Mouse (Mus musculus): ENCODE measurements around the gene Efna5. TPM values are rescaled to one million over a fixed set of nuclear protein-coding genes. Genes with fewer than 3 reads are reported as not detected.

The Efna5 gene
- polyA plus RNA-seq, 1 experiment from 2014 or later: 22.4 TPM

DNA sequence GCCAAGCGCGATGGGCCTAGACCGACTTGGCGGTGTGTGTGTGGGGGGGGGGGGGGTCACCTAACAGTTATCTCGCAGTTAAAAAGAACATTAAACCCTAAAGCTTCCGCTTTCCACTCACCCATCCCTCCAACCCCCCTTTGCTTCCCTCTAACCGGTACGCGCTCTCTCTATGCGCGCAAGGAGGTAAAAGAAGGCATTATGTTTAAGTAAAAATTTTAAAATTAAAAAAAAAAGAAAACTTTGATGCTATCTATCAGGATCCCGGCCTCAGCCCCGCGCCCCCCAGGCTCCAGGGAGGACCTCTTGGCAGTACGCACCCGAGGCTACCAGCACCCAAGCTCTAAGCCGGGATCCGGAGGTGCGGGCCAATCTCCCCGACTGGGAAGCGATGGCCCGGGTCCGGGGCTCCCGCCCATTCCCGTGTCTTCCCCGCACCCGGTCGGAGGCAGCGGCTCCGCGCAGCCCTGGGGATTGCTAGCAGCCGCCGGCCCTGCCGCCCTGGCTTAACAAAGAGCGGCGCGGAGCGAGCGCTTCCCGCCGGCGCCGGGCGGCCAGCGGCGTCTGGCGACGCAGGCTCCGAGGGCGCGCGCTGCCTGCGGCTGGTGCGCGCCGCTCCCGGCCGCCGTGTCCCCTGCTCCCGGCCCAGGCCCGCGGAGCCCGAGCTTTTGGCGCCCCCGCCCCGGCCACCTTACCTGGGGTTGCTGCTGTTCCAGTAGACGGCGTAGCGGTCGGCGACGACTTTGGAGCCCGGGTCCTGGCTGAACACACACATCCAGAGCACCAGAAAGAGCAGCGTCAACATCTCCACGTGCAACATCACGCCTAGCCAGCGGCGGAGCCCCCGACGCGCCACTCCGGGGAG, 574 bp downstream of the Efna5 start:
- under 1% methylated on average over 81 of the region's 82 CpGs for WGBS
- no peaks in the 10 kb centered on the region for H3K36me3 ChIP-seq
- H3K4me2 ChIP-seq: peak overlapping the region; percentile 99
- peak overlapping the region; percentile 95 for H3K27ac ChIP-seq
- H3K9me3 ChIP-seq (replicated peaks): no peaks in the 10 kb centered on the region
- H3K4me3 ChIP-seq: peak overlapping the region; percentile 91
- peak overlapping the region; percentile 82 for H3K9ac ChIP-seq
- peak; percentile 16; the same call in 1 of the 2 replicates for ATAC-seq (replicated peaks; ENCODE audit: insufficient number of reproducible peaks, insufficient read depth, low FRiP score, low read depth)
- peaks cover 4% of the 10 kb centered on the region for H3K4me1 ChIP-seq (replicated peaks)
- H3K27me3 ChIP-seq: no peaks in the 10 kb centered on the region

DNA sequence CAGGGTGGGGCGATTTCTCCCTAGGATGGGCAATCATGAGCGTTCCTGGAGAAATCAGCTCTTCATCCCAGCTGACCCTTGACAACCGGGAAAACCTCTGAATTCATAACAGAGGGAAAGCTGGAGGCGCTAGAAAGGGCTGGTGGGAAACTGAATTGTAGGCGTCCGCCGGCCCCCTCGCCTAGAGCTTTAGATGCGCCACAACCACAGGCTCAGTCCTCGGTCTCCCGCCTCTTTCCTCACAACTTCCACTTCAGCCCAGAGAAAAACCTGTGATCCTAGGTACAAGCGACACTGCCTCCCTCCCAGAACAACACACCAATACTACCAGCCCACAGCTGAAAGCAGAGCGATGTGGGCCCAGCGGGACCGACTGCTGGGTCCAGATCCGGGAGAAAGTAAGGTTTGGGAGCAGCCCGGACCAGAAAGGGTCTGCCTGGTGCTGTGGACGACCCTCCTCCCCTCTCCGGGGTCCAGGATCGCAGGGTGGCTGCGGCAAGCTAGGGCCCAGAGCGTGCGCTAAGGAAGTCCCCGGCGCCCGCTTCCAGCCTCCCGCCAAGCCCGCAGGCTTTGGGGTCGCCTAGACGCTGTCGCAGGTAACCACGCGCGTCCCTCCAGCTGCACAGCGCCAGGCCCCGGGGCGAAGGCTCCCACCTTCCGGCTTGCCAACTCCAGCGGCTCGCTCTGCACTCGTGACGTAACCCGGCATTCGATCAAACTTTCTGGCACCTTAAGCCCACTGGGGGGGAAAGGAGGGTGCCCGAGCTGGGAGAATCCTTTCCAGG, 1.4 kb downstream of the Efna5 start:
- Histone ChIP-seq H3K9me3 (replicated peaks) (no peaks in the 10 kb centered on the region), H3K27ac (peak overlapping the region; percentile 95), H3K4me1 (replicated peaks) (peaks cover 4% of the 10 kb centered on the region), H3K4me3 (peak overlapping the region; percentile 91), H3K4me2 (peak overlapping the region; percentile 99), H3K36me3 (no peaks in the 10 kb centered on the region), H3K9ac (peak overlapping the region; percentile 82), H3K27me3 (no peaks in the 10 kb centered on the region)
- no peak for ATAC-seq (replicated peaks; ENCODE audit: insufficient number of reproducible peaks, insufficient read depth, low FRiP score, low read depth)
- WGBS: under 1% methylated on average over 45 of the region's 45 CpGs

DNA sequence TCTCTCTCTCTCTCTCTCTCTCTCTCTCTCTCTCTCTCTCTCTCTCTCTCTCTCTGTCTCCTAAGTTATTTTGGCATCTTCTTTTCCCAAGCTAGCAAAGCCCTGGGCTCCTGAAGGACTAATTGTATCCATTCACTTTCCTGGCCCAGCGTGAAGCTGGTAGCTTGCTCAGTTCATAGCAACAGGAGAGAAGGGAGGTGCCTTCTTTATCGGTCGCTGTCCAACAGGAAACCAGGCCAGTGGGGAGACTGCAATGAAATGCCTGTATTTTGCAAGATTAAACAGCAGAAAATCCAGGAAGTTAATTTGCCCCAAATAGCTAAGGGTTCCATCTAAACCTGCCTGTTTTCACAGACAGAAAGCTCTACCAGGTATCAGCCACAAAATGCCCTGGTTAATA, 5.4 kb downstream of the Efna5 start:
- Histone ChIP-seq H3K4me1 (replicated peaks) (peaks cover 2% of the 10 kb centered on the region; the same call in 1 of the 2 replicates), H3K9ac (no peak overlapping the region), H3K36me3 (no peaks in the 10 kb centered on the region), H3K27ac (no peak overlapping the region), H3K27me3 (no peaks in the 10 kb centered on the region), H3K4me2 (no peak overlapping the region), H3K4me3 (no peak overlapping the region), H3K9me3 (replicated peaks) (no peaks in the 10 kb centered on the region)
- whole genome bisulfite sequencing: 9% methylated on average over 3 of the region's 3 CpGs
- ATAC-seq (replicated peaks; ENCODE audit: insufficient number of reproducible peaks, insufficient read depth, low FRiP score, low read depth): no peak

DNA sequence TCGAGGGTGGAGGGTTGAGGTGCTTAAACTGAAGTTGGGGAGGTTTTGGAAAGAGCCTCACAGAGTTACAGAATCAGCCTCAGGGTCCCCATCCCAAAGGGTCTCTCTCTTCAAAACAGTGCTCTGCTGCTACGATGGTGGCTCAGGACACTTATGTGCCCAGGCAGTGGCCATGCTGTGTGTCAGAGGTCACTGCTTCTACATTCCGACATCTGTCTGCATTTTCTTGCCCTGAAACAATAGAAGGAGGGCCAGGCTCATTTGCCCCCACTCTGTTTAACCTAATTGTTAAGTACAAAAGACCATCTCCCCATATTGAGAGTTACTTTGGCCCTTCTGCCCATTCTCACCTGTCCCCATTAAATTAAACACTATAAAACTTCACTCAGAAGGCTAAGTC, 9.2 kb downstream of the Efna5 start:
- WGBS: 60% methylated on average over 3 of the region's 3 CpGs
- Histone ChIP-seq H3K27me3 (no peaks in the 10 kb centered on the region), H3K36me3 (no peaks in the 10 kb centered on the region), H3K9ac (no peak overlapping the region), H3K4me3 (no peak overlapping the region), H3K9me3 (replicated peaks) (no peaks in the 10 kb centered on the region), H3K4me1 (replicated peaks) (no peaks in the 10 kb centered on the region; the same call in 1 of the 2 replicates), H3K4me2 (no peak overlapping the region), H3K27ac (no peak overlapping the region)
- no peak for ATAC-seq (replicated peaks; ENCODE audit: insufficient number of reproducible peaks, insufficient read depth, low FRiP score, low read depth)

DNA sequence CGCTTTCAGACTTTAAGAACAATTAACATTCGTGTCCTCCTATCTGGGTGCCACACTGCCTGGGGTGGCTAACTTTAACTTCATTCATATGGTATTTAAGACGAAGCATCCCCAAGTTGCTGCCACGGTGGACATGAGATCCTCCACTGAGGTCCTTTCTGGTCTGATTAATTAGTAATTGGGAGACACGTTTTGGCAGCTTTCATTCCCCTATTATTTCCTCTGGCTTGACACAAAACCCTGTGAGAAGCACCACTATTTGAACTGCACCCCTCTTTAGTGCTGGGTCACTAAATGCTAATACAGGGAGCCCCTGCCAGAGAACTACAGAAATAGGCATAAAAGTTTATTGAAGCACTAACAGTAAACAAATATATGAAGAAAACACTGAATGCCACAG, 9.9 kb downstream of the Efna5 start:
- WGBS: 83% methylated on average over 5 of the region's 5 CpGs
- ATAC-seq (replicated peaks; ENCODE audit: insufficient number of reproducible peaks, insufficient read depth, low FRiP score, low read depth): no peak
- H3K9me3 ChIP-seq (replicated peaks): no peaks in the 10 kb centered on the region

DNA sequence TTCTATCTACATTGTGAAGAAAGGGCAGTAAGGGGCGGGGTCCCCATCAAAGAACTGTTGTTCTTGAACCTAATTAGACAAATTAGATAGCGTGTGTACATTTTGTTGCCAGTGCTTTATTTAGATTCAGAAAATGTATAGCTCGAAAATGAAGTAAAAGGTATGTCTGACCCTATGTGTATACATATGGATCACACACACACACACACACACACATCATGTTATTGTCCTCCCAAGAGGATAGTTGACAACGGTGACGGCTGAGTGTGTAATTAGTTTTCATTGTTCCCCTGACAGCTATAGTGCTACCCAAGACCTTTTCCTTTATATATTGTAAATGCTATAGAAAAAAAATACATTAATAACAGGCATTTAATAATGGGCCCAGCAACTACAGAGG, 10.7 kb downstream of the Efna5 start:
- H3K4me1 ChIP-seq (replicated peaks): no peaks in the 10 kb centered on the region
- no peaks in the 10 kb centered on the region for H3K27me3 ChIP-seq
- 83% methylated on average over 5 of the region's 5 CpGs for WGBS
- no peaks in the 10 kb centered on the region for H3K9me3 ChIP-seq (replicated peaks)
- H3K27ac ChIP-seq: no peak overlapping the region
- no peak overlapping the region for H3K9ac ChIP-seq
- H3K36me3 ChIP-seq: no peaks in the 10 kb centered on the region
- H3K4me3 ChIP-seq: no peak overlapping the region
- H3K4me2 ChIP-seq: no peak overlapping the region
- ATAC-seq (replicated peaks; ENCODE audit: insufficient number of reproducible peaks, insufficient read depth, low FRiP score, low read depth): no peak

More for the DNA sequence above, 9.9 kb downstream of the Efna5 start:
- H3K27ac ChIP-seq: no peak overlapping the region
- H3K36me3 ChIP-seq: no peaks in the 10 kb centered on the region
- no peaks in the 10 kb centered on the region for H3K27me3 ChIP-seq
- H3K4me3 ChIP-seq: no peak overlapping the region
- H3K9ac ChIP-seq: no peak overlapping the region
- no peaks in the 10 kb centered on the region; the same call in 1 of the 2 replicates for H3K4me1 ChIP-seq (replicated peaks)
- no peak overlapping the region for H3K4me2 ChIP-seq

DNA sequence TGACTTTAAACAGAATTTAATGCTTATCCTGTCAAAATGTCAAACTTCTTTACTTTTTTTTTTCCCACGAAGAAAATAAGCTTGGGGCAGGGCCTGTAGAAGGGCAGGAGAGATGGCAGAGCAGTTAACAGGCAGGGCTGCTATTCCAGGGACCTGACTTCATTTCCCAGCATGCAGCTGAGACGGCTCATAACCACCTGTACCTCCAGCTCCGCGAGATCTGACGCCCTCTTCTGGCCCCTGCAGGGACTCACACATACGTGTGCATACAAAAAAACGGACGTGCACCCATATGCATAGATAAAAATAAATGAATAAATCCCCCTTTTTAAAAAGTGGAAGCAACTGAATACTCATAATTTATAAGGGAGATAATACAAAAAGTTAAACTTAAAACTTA, 16.2 kb downstream of the Efna5 start:
- WGBS: 89% methylated on average over 8 of the region's 8 CpGs
- Histone ChIP-seq H3K27ac (no peak overlapping the region), H3K4me1 (replicated peaks) (peaks cover 14% of the 10 kb centered on the region), H3K27me3 (no peaks in the 10 kb centered on the region), H3K4me2 (no peak overlapping the region), H3K36me3 (no peaks in the 10 kb centered on the region), H3K9ac (no peak overlapping the region), H3K4me3 (no peak overlapping the region), H3K9me3 (replicated peaks) (no peaks in the 10 kb centered on the region)
- ATAC-seq (replicated peaks; ENCODE audit: insufficient number of reproducible peaks, insufficient read depth, low FRiP score, low read depth): no peak

DNA sequence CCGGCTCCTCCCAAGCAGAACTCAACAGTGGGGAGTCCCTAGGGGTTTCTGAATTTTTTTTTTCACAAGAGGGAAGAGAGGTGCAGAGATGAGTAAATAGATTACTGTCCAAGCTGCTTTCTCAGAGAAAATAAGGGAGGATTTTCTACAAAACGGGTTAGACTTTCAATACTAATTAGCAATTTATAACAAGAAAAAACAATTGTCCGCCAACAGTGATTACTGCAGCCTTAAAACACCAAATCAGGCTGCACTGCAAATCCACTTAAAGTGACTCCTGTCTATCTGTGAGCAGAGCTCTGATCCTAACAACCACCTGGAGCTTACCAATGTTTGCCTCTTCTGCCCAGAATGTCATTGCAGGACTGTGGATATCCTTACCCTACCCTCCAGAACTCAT, 18.1 kb downstream of the Efna5 start:
- Histone ChIP-seq H3K4me1 (replicated peaks) (peaks cover 14% of the 10 kb centered on the region), H3K9ac (no peak overlapping the region; the same call in 1 of the 2 replicates), H3K27ac (peak overlapping the region; percentile 79), H3K4me2 (peak overlapping the region; percentile 55), H3K27me3 (no peaks in the 10 kb centered on the region), H3K9me3 (replicated peaks) (no peaks in the 10 kb centered on the region), H3K4me3 (no peak overlapping the region; the same call in 1 of the 2 replicates), H3K36me3 (no peaks in the 10 kb centered on the region)
- 70% methylated on average over 3 of the region's 3 CpGs for WGBS
- ATAC-seq (replicated peaks; ENCODE audit: insufficient number of reproducible peaks, insufficient read depth, low FRiP score, low read depth): no peak

DNA sequence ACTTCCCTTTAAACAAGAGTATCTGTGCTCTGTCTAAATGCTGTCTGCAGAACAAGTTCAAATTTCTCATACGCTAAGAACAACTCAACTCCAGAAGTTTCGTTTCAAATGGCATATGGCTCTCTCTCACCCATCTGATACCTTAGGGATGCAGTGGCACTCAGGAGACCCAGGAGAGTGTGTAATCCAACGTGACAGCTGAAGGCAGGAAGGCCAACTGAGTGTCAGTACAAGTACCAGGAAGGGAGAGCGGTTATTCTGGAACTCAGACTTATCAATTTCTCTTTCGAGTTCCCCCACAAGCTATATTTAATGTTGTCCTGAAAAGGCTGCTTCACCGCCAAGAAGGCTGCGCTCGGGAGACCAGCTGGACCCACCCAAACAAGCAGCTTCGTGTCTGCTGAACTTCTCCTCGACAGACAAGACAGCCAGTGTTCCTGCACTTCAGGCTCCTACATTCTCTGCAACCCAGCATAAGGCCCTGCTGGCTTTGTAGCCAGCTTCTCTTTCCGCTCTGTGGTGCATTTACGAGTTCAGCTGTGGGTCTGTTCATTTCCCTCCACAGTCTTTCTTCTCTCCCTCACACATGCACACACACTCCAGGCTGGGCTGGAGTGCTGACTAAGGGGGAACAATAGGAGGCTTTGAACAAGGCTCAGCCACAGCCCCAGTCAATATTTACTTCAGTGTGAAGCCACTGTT, 18.7 kb downstream of the Efna5 start:
- Histone ChIP-seq H3K36me3 (no peaks in the 10 kb centered on the region), H3K27me3 (no peaks in the 10 kb centered on the region), H3K27ac (peak overlapping the region; percentile 79), H3K4me1 (replicated peaks) (peaks cover 14% of the 10 kb centered on the region), H3K4me3 (peak overlapping the region; percentile 25), H3K9ac (peak overlapping the region; percentile 41), H3K4me2 (peak overlapping the region; percentile 55), H3K9me3 (replicated peaks) (no peaks in the 10 kb centered on the region)
- ATAC-seq (replicated peaks; ENCODE audit: insufficient number of reproducible peaks, insufficient read depth, low FRiP score, low read depth): peak; percentile 67; the same call in 1 of the 2 replicates
- WGBS: 17% methylated on average over 12 of the region's 12 CpGs

DNA sequence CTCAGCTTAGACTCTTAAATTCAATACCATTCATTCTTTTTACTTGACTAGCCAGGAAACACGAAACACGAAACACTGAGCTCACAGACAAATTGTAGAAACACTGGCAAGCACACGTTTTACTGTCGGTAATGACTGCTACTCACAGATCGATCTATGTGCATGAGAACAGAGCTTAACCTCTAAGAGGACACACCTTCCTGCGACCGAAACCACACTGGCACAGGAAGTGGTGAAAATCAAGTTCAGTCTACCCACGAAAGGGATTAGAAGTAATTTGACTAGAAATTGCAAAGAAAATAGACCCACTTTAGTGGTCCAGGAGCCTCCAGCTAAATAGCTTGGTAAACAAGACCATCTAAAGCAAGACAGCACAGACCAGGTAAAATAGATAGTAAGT, 23.8 kb downstream of the Efna5 start:
- no peak overlapping the region for H3K4me3 ChIP-seq

DNA sequence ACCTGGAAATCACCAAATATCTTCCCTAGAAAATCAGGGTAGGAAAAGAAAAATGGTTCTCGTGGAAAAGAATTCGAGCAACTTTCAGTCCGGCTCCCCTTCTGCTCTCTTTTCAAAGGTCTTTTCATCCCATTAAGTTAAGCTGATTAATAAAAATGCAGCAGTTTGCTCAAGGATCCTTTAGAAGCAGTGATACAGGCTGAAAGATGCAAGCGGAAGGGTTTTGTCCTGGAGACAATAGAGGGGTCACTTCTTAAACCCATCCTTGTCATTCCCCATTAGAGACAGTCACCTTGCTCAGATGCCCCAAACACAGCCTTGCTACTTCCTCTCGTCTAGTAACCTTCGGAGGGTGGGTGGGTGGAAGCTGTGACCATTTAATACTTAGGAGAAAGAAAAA, 27.4 kb downstream of the Efna5 start:
- Histone ChIP-seq H3K36me3 (no peaks in the 10 kb centered on the region), H3K27me3 (no peaks in the 10 kb centered on the region), H3K4me2 (peak overlapping the region; percentile 20; the same call in 1 of the 2 replicates), H3K9me3 (replicated peaks) (no peaks in the 10 kb centered on the region), H3K4me1 (replicated peaks) (peaks cover 29% of the 10 kb centered on the region), H3K27ac (no peak overlapping the region), H3K4me3 (no peak overlapping the region), H3K9ac (no peak overlapping the region)
- ATAC-seq (replicated peaks; ENCODE audit: insufficient number of reproducible peaks, insufficient read depth, low FRiP score, low read depth): no peak
- WGBS: 44% methylated on average over 6 of the region's 6 CpGs

More for the DNA sequence above, 23.8 kb downstream of the Efna5 start:
- Histone ChIP-seq H3K9me3 (replicated peaks) (no peaks in the 10 kb centered on the region), H3K9ac (no peak overlapping the region), H3K36me3 (no peaks in the 10 kb centered on the region), H3K27ac (no peak overlapping the region), H3K4me2 (no peak overlapping the region), H3K4me1 (replicated peaks) (peaks cover 20% of the 10 kb centered on the region), H3K27me3 (no peaks in the 10 kb centered on the region)
- 68% methylated on average over 8 of the region's 8 CpGs for WGBS
- ATAC-seq (replicated peaks; ENCODE audit: insufficient number of reproducible peaks, insufficient read depth, low FRiP score, low read depth): no peak
